8 mouse cellular contexts compared by ENCODE assay signal in genomic region chr2:30795889-30796275, GRCm38 (mm10). TPM values are rescaled to one million over a fixed set of nuclear protein-coding genes. Genes with fewer than 3 reads are reported as not detected.
DNase-seq lines count a peak whose midpoint lies in the region; ATAC-seq and TF ChIP-seq lines count a peak whose summit lies in the region.

No protein-coding gene starts in this region.

- no peaks in the 10 kb centered on the region for H3K36me3 ChIP-seq in lung, embryonic 16.5 days (ENCODE audit: control insufficient read depth, insufficient read depth, low read length)
- H3K36me3 ChIP-seq in intestine, postnatal 0 days (ENCODE audit: control insufficient read depth, insufficient read depth) = no peaks in the 10 kb centered on the region
- no peaks in the 10 kb centered on the region for H3K36me3 ChIP-seq in neural tube, embryonic 14.5 days (ENCODE audit: control insufficient read depth, insufficient read depth, low read length)

- no peak for ATAC-seq in lung, embryonic 16.5 days (ENCODE audit: low read depth)
- no peak for ATAC-seq in intestine, postnatal 0 days
- peak; percentile 4; the same call in 1 of the 2 replicates for ATAC-seq in neural tube, embryonic 14.5 days (ENCODE audit: low read depth)

- H3K4me2 ChIP-seq in lung, embryonic 16.5 days (ENCODE audit: low read depth, low read length) = peak overlapping the region; percentile 53; the same call in 1 of the 2 replicates
- peak overlapping the region; percentile 52; the same call in 1 of the 2 replicates for H3K4me2 ChIP-seq in intestine, postnatal 0 days (replicated peaks; ENCODE audit: low read depth)
- H3K4me2 ChIP-seq in neural tube, embryonic 14.5 days (ENCODE audit: low read depth, low read length) = peak overlapping the region; percentile 37

- peaks cover 4% of the 10 kb centered on the region; the same call in 1 of the 2 replicates for H3K27me3 ChIP-seq in lung, embryonic 16.5 days (ENCODE audit: control insufficient read depth, insufficient read depth, low read depth, low read length)
- H3K27me3 ChIP-seq in intestine, postnatal 0 days (replicated peaks; ENCODE audit: control insufficient read depth, insufficient read depth, low read length) = no peaks in the 10 kb centered on the region
- no peaks in the 10 kb centered on the region; the same call in 1 of the 2 replicates for H3K27me3 ChIP-seq in neural tube, embryonic 14.5 days (ENCODE audit: control insufficient read depth, insufficient read depth, low read length)

- peaks cover 19% of the 10 kb centered on the region for H3K4me1 ChIP-seq in lung, embryonic 16.5 days (replicated peaks; ENCODE audit: control insufficient read depth, insufficient read depth, low read length)
- no peaks in the 10 kb centered on the region for H3K4me1 ChIP-seq in intestine, postnatal 0 days (replicated peaks; ENCODE audit: control insufficient read depth, insufficient read depth, low read length)
- peaks cover 24% of the 10 kb centered on the region for H3K4me1 ChIP-seq in neural tube, embryonic 14.5 days (ENCODE audit: control insufficient read depth, insufficient read depth, low read length)

- no peaks in the 10 kb centered on the region for H3K9me3 ChIP-seq in lung, embryonic 16.5 days (ENCODE audit: control insufficient read depth, low read length)
- H3K9me3 ChIP-seq in intestine, postnatal 0 days (ENCODE audit: control insufficient read depth) = no peaks in the 10 kb centered on the region
- H3K9me3 ChIP-seq in neural tube, embryonic 14.5 days (ENCODE audit: control insufficient read depth, low read length) = no peaks in the 10 kb centered on the region

- peak; percentile 31 for DNase-seq in adrenal gland, adult 2 months
- DNase-seq in adrenal gland, adult 18-20 months (ENCODE audit: low spot score in 2 of 2) = no peak
- no peak for DNase-seq in lung, postnatal 36 days
- no peak for DNase-seq in urinary bladder, postnatal 4 days (ENCODE audit: low spot score in 2 of 2)
- no peak for DNase-seq in adrenal gland, postnatal 25 days

- TF ChIP-seq CTCF in intestine, postnatal 0 days (IDR thresholded peaks at IDR 0.05; ENCODE audit: low read depth) = no peak

- WGBS in lung, embryonic 16.5 days = 71% methylated on average over 5 of the region's 5 CpGs
- WGBS in intestine, postnatal 0 days = 73% methylated on average over 5 of the region's 5 CpGs
- WGBS in neural tube, embryonic 14.5 days = 38% methylated on average over 5 of the region's 5 CpGs

- no peak overlapping the region for H3K4me3 ChIP-seq in lung, embryonic 16.5 days (ENCODE audit: low read length)
- H3K4me3 ChIP-seq in intestine, postnatal 0 days (ENCODE audit: low read depth, low read length) = no peak overlapping the region
- H3K4me3 ChIP-seq in neural tube, embryonic 14.5 days (ENCODE audit: low read depth, low read length) = no peak overlapping the region

- peak overlapping the region; percentile 48; the same call in 1 of the 2 replicates for H3K9ac ChIP-seq in lung, embryonic 16.5 days (ENCODE audit: low read length)
- 0 out of 2 replicates have a peak overlapping the region, but pooled peaks have one; percentile 7 for H3K9ac ChIP-seq in intestine, postnatal 0 days (ENCODE audit: low read depth, low read length)
- 0 out of 2 replicates have a peak overlapping the region, but pooled peaks have one; percentile 8 for H3K9ac ChIP-seq in neural tube, embryonic 14.5 days (replicated peaks; ENCODE audit: low read depth, low read length)

- H3K27ac ChIP-seq in lung, embryonic 16.5 days (ENCODE audit: low read length) = peak overlapping the region; percentile 76
- H3K27ac ChIP-seq in intestine, postnatal 0 days (ENCODE audit: low read depth, low read length) = no peak overlapping the region
- peak overlapping the region; percentile 74 for H3K27ac ChIP-seq in neural tube, embryonic 14.5 days (ENCODE audit: low read depth, low read length)

RNA-seq across cellular contexts. Expression of gene 1700001O22Rik, which starts 7.6 kb away (rescaled TPM):
- total RNA-seq in adrenal gland, adult 2 months (2021) = 1 to 10 TPM; 1.8 to 5.0 TPM
- 2.8 and 3.6 TPM in 2 replicates for polyA plus RNA-seq in adrenal gland, adult 2 months (2012; rRNA removed)
- total RNA-seq in adrenal gland, adult 18-20 months (2021) = 1 to 10 TPM; 2.1 to 2.8 TPM
- 3.7 and 4.2 TPM in 2 replicates for polyA plus RNA-seq in lung, embryonic 16.5 days (2015; fragmentation: Nextera tagmentation; extraction: Ambion mirVana)
- 0.58 and 0.60 TPM in 2 replicates for polyA plus RNA-seq in intestine, postnatal 0 days (2015; fragmentation: Nextera tagmentation; extraction: Ambion mirVana)
- 0.89 and 1.9 TPM in 2 replicates for polyA plus RNA-seq in neural tube, embryonic 14.5 days (2014; fragmentation: Nextera tagmentation; extraction: Ambion mirVana)
- 5.0 and 5.9 TPM in 2 replicates for total RNA-seq in adrenal gland, postnatal 25 days (2021)

RNA-seq across cellular contexts. Expression of gene Ntmt1, which starts 11.7 kb away (rescaled TPM):
- total RNA-seq in adrenal gland, adult 2 months (2021) = 10 to 100 TPM; 33.5 to 45.4 TPM
- polyA plus RNA-seq in adrenal gland, adult 2 months (2012; rRNA removed) = 69.9 and 77.1 TPM in 2 replicates
- total RNA-seq in adrenal gland, adult 18-20 months (2021) = 10 to 100 TPM; 35.2 to 42.8 TPM
- polyA plus RNA-seq in lung, embryonic 16.5 days (2015; fragmentation: Nextera tagmentation; extraction: Ambion mirVana) = 76.4 and 76.6 TPM in 2 replicates
- polyA plus RNA-seq in intestine, postnatal 0 days (2015; fragmentation: Nextera tagmentation; extraction: Ambion mirVana) = 45.3 and 50.5 TPM in 2 replicates
- 105 and 112 TPM in 2 replicates for polyA plus RNA-seq in neural tube, embryonic 14.5 days (2014; fragmentation: Nextera tagmentation; extraction: Ambion mirVana)
- total RNA-seq in adrenal gland, postnatal 25 days (2021) = 46.1 and 57.5 TPM in 2 replicates

RNA-seq across cellular contexts. Expression of gene Asb6, which starts 34.3 kb away (rescaled TPM):
- 10 to 100 TPM; 24.7 to 30.3 TPM for total RNA-seq in adrenal gland, adult 2 months (2021)
- polyA plus RNA-seq in adrenal gland, adult 2 months (2012; rRNA removed) = 58.2 and 62.5 TPM in 2 replicates
- 10 to 100 TPM; 27.1 to 33.8 TPM for total RNA-seq in adrenal gland, adult 18-20 months (2021)
- 32.7 and 33.5 TPM in 2 replicates for polyA plus RNA-seq in lung, embryonic 16.5 days (2015; fragmentation: Nextera tagmentation; extraction: Ambion mirVana)
- 12.9 and 13.0 TPM in 2 replicates for polyA plus RNA-seq in intestine, postnatal 0 days (2015; fragmentation: Nextera tagmentation; extraction: Ambion mirVana)
- polyA plus RNA-seq in neural tube, embryonic 14.5 days (2014; fragmentation: Nextera tagmentation; extraction: Ambion mirVana) = 35.9 and 36.9 TPM in 2 replicates
- total RNA-seq in adrenal gland, postnatal 25 days (2021) = 29.2 and 31.5 TPM in 2 replicates

RNA-seq across cellular contexts. Expression of gene Prrx2, which starts 38.9 kb away (rescaled TPM):
- total RNA-seq in adrenal gland, adult 2 months (2021) = 1 to 10 TPM; 2.1 to 2.2 TPM
- 4.3 and 5.0 TPM in 2 replicates for polyA plus RNA-seq in adrenal gland, adult 2 months (2012; rRNA removed)
- 1 to 10 TPM in 1 of 2 experiments, under 1 TPM in 1; 0.33 to 1.8 TPM for total RNA-seq in adrenal gland, adult 18-20 months (2021)
- 7.2 and 9.4 TPM in 2 replicates for polyA plus RNA-seq in lung, embryonic 16.5 days (2015; fragmentation: Nextera tagmentation; extraction: Ambion mirVana)
- polyA plus RNA-seq in intestine, postnatal 0 days (2015; fragmentation: Nextera tagmentation; extraction: Ambion mirVana) = 0.64 and 0.74 TPM in 2 replicates
- 0.70 and 0.99 TPM in 2 replicates for polyA plus RNA-seq in neural tube, embryonic 14.5 days (2014; fragmentation: Nextera tagmentation; extraction: Ambion mirVana)
- 0.76 TPM in 1 of 2 replicates, not detected in the other for total RNA-seq in adrenal gland, postnatal 25 days (2021)
